Mouse (Mus musculus) liver, embryonic 11.5 days (tissue): Measurements from ENCODE around the gene Exoc2. TPM values are rescaled to one million over a fixed set of nuclear protein-coding genes. Genes with fewer than 3 reads are reported as not detected.

Experiments used
- ATAC-seq: fragments of 200-750 bp; cut with Nextera tagmentation; replicated peaks from 2 replicates; pipeline ENCODE4 v1.8.0; 2017; ENCODE audit warnings: moderate number of reproducible peaks, mild to moderate bottlenecking, moderate TSS enrichment, moderate library complexity; ENCODE audit not compliant: low FRiP score
- DNase-seq: peaks from one replicate; pipeline ENCODE4 v3.0.0-alpha.2; 2017; ENCODE audit warnings: low spot score
- H3K27ac ChIP-seq: fragments of 300-500 bp; sonication (generic); 2 replicates; pipeline ENCODE4 v1.5.1; 2014; ENCODE audit warnings: mild to moderate bottlenecking, low read depth, low read length, control low read depth
- H3K27me3 ChIP-seq: fragments of 300-500 bp; sonication (generic); replicated peaks from 2 replicates; pipeline ENCODE4 v1.6.1; 2014; ENCODE audit warnings: low read length, mixed read lengths; ENCODE audit not compliant: control insufficient read depth, insufficient read depth
- H3K36me3 ChIP-seq: fragments of 300-500 bp; sonication (generic); 2 replicates; pipeline ENCODE4 v1.6.1; 2014; ENCODE audit warnings: mild to moderate bottlenecking, low read length, moderate library complexity, mixed read lengths; ENCODE audit not compliant: control insufficient read depth, insufficient read depth
- H3K4me1 ChIP-seq: fragments of 300-500 bp; sonication (generic); replicated peaks from 2 replicates; pipeline ENCODE4 v1.6.1; 2014; ENCODE audit warnings: low read length, mixed read lengths; ENCODE audit not compliant: control insufficient read depth, insufficient read depth
- H3K4me2 ChIP-seq: fragments of 300-500 bp; sonication (generic); 2 replicates; pipeline ENCODE4 v1.6.1; 2014; ENCODE audit warnings: mild to moderate bottlenecking, control low read depth, moderate library complexity
- H3K4me3 ChIP-seq: fragments of 300-500 bp; sonication (generic); 2 replicates; pipeline ENCODE4 v1.5.1; 2014; ENCODE audit warnings: low read depth, low read length, control low read depth
- H3K9ac ChIP-seq: fragments of 300-500 bp; sonication (generic); 2 replicates; pipeline ENCODE4 v1.6.1; 2014; ENCODE audit warnings: low read depth, low read length, control low read depth
- H3K9me3 ChIP-seq: fragments of 300-500 bp; sonication (generic); 2 replicates; pipeline ENCODE4 v1.6.1; 2016; ENCODE audit warnings: low read length, inconsistent platforms, mixed read lengths; ENCODE audit not compliant: control insufficient read depth
- WGBS: fragments of 180-500 bp; shearing (Covaris S2); extraction: QIAGEN DNeasy Blood & Tissue Kit; methylation state at CpG from one replicate; pipeline ENCODE4 v1.1.7; 2014; 5-methylcytosine and 5-hydroxymethylcytosine counted together
- polyA plus RNA-seq: library from polyadenylated mRNA; unstranded; fragments of >200 nt; fragmentation: Nextera tagmentation; extraction: Ambion mirVana; gene quantifications from 2 replicates; pipeline ENCODE4 v1.2.1, GENCODE M21; 2014

The Exoc2 gene
- polyA plus RNA-seq, 1 experiment from 2014 or later, result 28.4 TPM

DNA sequence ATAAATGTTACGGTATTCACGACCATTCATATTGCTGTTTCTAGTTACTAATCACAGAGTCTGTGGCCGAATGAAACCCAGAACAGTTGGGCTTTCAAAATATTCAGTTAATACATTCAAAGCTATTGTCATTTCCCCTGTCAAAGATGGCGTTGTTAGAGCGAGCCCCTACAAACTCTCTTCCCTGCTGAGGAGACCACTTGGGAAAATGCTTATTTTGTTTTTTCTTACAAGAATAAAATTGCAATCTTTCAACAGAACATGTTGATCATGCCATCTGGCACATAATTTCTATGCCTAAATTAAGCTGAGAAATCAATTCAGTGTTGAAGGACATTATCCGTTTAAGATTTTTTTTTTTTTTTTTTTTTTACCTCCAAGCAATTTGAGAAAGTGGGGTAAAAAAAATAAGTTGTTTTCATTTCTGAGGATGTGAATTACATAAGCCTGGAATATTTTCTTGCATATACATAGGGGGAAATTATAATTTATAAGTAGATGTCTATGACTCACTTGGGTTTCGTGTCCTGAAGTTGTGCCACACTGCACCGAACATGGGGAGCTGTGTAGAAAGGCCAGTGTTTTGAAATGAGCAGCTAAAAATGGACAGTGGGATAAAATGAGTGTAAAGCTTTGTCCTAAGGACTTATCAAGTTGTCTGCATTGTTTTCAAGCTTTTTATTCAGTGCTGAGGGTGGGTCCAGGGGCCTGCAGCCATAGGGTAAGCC is 23.8 kb upstream of the Exoc2 start:
- DNase-seq, result no peak
- Histone ChIP-seq H3K4me1 (no peaks in the 10 kb centered on the region), H3K9me3 (no peaks in the 10 kb centered on the region), H3K4me3 (no peak overlapping the region), H3K36me3 (no peaks in the 10 kb centered on the region), H3K27ac (no peak overlapping the region), H3K9ac (no peak overlapping the region), H3K27me3 (no peaks in the 10 kb centered on the region), H3K4me2 (no peak overlapping the region)
- no peak for ATAC-seq
- 79% methylated on average over 8 of the region's 8 CpGs for WGBS

DNA sequence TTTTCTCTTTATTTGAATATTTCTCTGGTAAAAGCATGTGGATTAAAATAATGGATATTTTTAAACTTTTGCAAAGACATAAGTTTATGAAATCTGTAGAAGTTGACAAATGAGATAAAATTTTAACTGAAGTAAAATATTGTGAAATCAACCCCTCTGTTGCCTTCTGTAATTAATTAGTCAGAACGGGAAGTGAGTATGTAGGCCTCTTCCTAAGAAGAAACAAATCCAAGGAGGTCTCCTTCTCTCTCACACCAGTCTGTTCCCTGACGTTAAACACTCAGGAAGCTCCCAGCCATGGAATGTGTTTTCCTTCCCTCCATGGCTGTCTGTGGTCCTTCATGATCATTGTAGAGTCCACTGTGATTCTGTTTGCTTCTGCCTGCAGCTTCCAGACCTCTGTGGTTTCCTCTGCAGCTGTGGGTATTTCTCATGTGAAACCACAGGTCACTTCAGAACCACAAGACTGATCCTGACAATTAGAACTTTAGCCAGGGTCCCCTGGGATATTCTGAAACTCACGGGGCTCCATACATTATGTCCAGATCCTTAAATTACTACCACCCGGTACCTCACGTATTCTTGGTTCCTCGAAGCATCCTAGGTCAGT is 20.5 kb upstream of the Exoc2 start:
- H3K27me3 ChIP-seq, result peaks cover 7% of the 10 kb centered on the region
- no peaks in the 10 kb centered on the region for H3K4me1 ChIP-seq
- H3K4me3 ChIP-seq, result no peak overlapping the region
- ATAC-seq, result no peak
- DNase-seq, result no peak
- H3K4me2 ChIP-seq, result no peak overlapping the region
- H3K36me3 ChIP-seq, result no peaks in the 10 kb centered on the region
- WGBS, result 65% methylated on average over 6 of the region's 6 CpGs
- no peaks in the 10 kb centered on the region for H3K9me3 ChIP-seq
- no peak overlapping the region for H3K27ac ChIP-seq
- no peak overlapping the region for H3K9ac ChIP-seq

DNA sequence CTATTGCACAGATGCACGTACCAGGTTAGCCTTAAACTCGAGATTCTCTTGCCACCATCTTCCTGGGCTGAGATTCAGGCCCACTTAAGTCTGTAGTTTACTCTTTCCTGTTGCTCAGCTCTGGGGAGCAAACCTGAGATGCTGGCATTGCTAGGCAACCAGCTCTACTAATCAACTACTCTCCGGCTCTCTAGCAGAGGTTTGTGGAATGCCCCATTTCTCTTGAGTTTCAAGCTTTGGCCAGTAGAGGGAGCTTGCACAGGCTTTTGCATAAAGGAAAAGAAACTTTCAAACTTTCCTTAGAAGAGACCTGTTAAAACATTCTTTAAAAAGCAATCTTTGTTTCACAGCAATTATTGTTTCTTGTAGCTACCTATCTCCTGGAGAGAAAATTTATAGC is 19.9 kb upstream of the Exoc2 start:
- Histone ChIP-seq H3K9me3 (no peaks in the 10 kb centered on the region), H3K9ac (no peak overlapping the region), H3K4me2 (no peak overlapping the region), H3K4me1 (no peaks in the 10 kb centered on the region), H3K27me3 (peaks cover 7% of the 10 kb centered on the region), H3K27ac (no peak overlapping the region), H3K36me3 (no peaks in the 10 kb centered on the region), H3K4me3 (no peak overlapping the region)
- 37% methylated on average over 3 of the region's 3 CpGs for WGBS
- DNase-seq, result no peak
- no peak for ATAC-seq

DNA sequence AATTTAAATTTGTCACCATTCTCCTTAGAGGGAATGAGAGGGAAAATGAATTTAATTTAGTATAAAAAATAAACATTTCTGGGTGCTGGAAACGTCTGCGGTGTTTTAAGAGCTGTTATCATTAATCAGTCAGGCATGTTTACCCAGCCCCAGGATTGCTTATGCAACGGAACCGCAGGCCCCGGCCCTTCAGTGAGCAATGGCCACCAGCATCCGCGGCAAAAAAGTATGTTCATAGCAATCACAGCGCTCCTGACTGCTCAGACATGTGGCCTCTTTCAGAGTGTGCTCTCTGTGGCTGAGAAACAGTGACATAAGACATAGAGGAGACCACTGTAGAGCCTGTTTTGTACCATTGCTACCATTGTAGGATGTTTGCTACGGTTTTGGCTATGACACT is 16.3 kb upstream of the Exoc2 start:
- Histone ChIP-seq H3K4me2 (no peak overlapping the region), H3K9me3 (no peaks in the 10 kb centered on the region), H3K9ac (no peak overlapping the region), H3K4me3 (no peak overlapping the region), H3K36me3 (no peaks in the 10 kb centered on the region), H3K4me1 (no peaks in the 10 kb centered on the region), H3K27ac (no peak overlapping the region), H3K27me3 (peaks cover 13% of the 10 kb centered on the region)
- DNase-seq, result no peak
- whole genome bisulfite sequencing, result 63% methylated on average over 9 of the region's 9 CpGs
- ATAC-seq, result no peak

DNA sequence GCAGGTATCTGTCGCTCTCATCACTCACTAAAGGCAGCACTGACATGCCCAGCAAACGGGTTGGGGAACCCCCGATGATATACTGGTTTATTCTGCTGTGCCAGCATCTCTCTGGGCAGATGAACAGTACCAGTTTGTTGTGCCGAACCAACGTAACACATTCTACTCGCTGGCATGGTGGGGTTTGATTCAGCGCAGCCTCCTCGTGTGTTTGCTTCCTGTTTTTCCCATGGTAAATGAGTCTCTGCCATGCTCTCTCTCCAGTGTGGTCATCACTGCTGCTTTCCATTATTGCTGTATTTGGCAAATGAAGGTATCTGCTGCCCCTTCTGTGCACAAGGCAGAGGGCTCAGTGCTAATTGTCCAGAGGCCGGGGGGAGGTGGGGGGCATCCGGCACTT is 15.8 kb upstream of the Exoc2 start:
- Histone ChIP-seq H3K36me3 (no peaks in the 10 kb centered on the region), H3K4me2 (no peak overlapping the region), H3K27ac (no peak overlapping the region), H3K9me3 (no peaks in the 10 kb centered on the region), H3K9ac (no peak overlapping the region), H3K4me1 (no peaks in the 10 kb centered on the region), H3K4me3 (no peak overlapping the region), H3K27me3 (peaks cover 13% of the 10 kb centered on the region)
- DNase-seq, result no peak
- ATAC-seq, result no peak
- 73% methylated on average over 10 of the region's 10 CpGs for WGBS

DNA sequence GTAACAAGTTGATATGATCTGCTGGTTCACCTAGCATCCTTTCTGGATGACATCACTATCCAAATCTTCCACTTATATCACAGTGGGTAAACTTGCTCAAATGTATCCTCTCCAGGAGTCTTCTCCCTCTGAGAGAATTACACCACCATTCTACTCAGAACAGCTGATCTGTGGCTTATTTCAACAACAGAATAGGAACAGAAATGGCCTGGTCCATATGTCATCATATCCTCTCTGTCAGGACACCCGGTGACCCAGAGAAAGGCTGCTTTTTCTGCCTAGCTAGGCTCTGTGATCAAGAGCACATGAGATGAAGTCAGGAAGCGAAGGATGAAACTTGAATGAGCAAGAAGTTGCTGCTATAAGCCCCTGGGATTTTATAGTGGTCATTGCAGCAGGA is 13.8 kb upstream of the Exoc2 start:
- Histone ChIP-seq H3K36me3 (no peaks in the 10 kb centered on the region), H3K27me3 (peaks cover 13% of the 10 kb centered on the region), H3K9me3 (no peaks in the 10 kb centered on the region), H3K9ac (no peak overlapping the region), H3K4me2 (no peak overlapping the region), H3K27ac (no peak overlapping the region), H3K4me1 (no peaks in the 10 kb centered on the region), H3K4me3 (no peak overlapping the region)
- ATAC-seq (no peak), DNase-seq (no peak)
- WGBS, result 78% methylated on average over 2 of the region's 2 CpGs

DNA sequence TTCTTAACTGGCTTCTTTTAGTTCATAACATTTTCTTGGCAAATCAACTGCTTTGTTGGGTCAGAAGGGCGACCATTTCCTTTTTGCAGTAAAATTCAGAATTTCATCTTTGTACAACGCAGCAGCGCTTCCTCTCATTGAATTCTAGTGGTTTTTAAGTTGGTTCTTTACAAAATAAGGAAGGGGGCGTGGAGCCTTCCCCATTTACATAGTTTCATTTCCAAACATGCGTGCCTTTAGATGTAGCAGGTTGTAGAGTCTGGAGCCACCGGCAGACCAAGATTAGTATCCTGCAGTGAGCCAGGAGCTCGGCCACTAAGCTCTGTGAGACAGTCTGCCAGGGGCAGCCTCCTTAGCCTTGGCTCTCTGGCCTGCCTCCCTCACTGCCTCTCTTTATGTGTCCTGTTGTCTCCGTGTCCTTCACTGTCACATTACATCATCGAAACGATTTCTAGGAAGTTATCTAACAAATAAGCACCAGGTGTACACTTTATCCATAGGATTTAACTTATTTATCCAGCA is 13.1 kb upstream of the Exoc2 start:
- Histone ChIP-seq H3K27ac (no peak overlapping the region), H3K4me3 (no peak overlapping the region), H3K27me3 (peaks cover 13% of the 10 kb centered on the region), H3K9me3 (no peaks in the 10 kb centered on the region), H3K36me3 (no peaks in the 10 kb centered on the region), H3K4me1 (no peaks in the 10 kb centered on the region), H3K9ac (no peak overlapping the region), H3K4me2 (no peak overlapping the region)
- DNase-seq (no peak), ATAC-seq (no peak)
- 67% methylated on average over 10 of the region's 10 CpGs for WGBS

DNA sequence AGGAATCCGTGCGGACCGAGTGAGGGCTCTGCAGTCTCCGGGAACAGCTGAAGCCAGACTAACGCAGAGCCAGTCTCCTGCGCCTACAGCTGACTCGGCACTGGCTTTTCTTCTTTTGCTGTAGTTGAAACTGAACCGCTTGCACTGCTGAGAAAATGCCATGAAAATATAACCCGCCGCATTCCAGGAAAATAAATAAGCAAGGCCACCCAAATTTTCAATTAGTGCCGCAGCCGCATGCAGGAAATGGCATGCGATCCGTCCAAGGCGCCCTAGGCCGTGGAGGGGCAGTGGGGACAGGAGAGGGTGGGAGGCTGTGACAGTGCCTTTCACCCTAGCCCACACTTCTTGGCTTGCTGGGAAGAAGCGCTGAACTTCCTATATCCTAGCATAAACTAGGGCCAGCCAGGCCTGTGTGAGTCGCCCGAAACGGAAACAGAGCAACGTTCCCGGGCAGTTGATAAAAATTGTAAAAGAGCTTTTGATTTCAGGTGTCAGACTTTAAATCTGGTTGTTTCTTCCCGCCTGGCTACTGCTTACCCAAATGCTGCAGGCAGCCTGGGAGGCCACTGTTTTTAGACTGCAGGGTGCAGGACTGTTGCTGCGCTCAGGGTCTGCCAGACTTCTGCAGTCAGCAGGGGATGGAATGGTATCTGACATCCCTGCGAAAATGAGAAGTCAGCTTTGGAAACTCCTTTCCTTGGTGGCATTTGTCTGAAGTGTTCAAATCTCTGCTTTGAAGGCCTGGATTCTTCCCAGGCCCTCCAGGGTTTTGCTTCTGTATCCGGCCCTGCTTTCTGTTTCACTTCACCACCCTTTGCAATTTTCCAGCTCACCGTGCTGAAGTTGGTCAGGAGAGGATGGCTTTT is 11.9 kb upstream of the Exoc2 start:
- Histone ChIP-seq H3K27me3 (peaks cover 9% of the 10 kb centered on the region), H3K9ac (no peak overlapping the region), H3K4me2 (peak overlapping the region; percentile 72), H3K4me3 (peak overlapping the region; percentile 33), H3K4me1 (no peaks in the 10 kb centered on the region), H3K9me3 (no peaks in the 10 kb centered on the region), H3K27ac (no peak overlapping the region), H3K36me3 (no peaks in the 10 kb centered on the region)
- ATAC-seq (no peak), DNase-seq (peak; percentile 43)
- 13% methylated on average over 27 of the region's 27 CpGs for WGBS
